Mouse (Mus musculus) brown adipose tissue, adult 24 weeks (tissue): ENCODE results near the gene Kdsr. TPM values are rescaled to one million over a fixed set of nuclear protein-coding genes. Genes with fewer than 3 reads are reported as not detected.

Experiments used
- H3K27ac ChIP-seq: fragments of 200-500 bp; replicated peaks from 2 replicates; pipeline ENCODE4 v1.5.1; 2012; ENCODE audit warnings: low read depth, mild to moderate bottlenecking, low read length
- H3K4me1 ChIP-seq: fragments of 200-500 bp; 2 replicates; pipeline ENCODE4 v1.6.1; 2012; ENCODE audit warnings: low read length, mixed read lengths; ENCODE audit not compliant: control insufficient read depth, insufficient read depth, insufficient read length
- H3K4me3 ChIP-seq: fragments of 200-500 bp; 2 replicates; pipeline ENCODE4 v1.5.1; 2012; ENCODE audit warnings: low read depth, mild to moderate bottlenecking, low read length, moderate library complexity; ENCODE audit not compliant: insufficient read depth
- polyA plus RNA-seq: library from polyadenylated mRNA; stranded (reverse); fragments of >200 nt; gene quantifications from 2 replicates; pipeline ENCODE4 v1.2.4, GENCODE M21; 2012; ENCODE audit not compliant: missing spikeins, insufficient read depth, insufficient read length

The Kdsr gene
- 16.1 and 34.1 TPM in 2 replicates for polyA plus RNA-seq

DNA sequence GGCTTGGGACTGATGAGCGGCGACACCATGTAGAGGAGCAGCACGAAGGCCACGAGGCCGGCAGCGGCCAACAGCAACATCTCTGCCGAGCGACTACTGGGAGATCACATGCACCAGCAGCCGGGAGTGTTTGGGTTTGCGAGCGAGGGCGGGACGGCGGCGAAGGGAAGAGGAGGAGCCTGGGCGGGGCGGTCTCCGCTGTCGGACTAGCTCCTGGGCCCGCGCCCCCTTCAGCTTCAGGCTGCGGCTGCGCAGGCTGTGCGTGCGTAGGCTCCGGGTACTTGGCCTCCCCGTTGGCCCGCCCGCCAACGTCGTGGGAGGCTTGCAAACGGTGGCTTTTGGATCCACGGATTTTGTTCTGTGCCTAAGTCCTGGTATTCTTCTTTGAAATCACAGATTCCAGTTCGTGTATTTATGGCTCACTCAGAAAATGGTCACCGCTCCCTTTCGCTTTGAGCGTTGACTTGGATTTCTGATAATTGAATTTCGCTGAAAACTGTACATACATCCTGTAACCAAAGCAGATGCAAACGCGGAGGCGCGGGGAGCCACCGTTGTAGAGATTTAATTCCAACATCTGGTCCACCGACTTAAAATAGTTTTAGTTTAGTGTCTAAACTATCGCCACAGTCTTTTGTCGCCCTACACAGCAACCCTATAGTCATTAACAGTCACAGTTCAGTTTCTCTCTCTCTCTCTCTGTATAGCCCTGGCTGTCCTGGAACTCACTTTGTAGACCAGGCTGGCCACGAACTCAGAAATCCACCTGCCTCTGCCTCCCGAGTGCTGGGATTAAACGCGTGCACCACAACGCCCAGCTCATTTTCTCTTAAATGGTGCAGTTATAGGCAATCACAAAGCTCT is at the start of gene Kdsr:
Kdsr (minus strand) TSS at position 156 of the 864 bp plus-strand sequence.
- H3K27ac ChIP-seq: peak within 1 kb of the TSS; percentile 71
- H3K4me1 ChIP-seq: 0 out of 2 replicates have a peak, but pooled peaks cover 4% of the 10 kb centered on the region
- H3K4me3 ChIP-seq: peak within 1 kb of the TSS; percentile 78

- peaks cover 2% of the 10 kb centered on the region; the same call in 1 of the 2 replicates for H3K4me1 ChIP-seq
- H3K4me3 ChIP-seq: no peak overlapping the region
- H3K27ac ChIP-seq: no peak overlapping the region
Measured at GRCm38 (mm10) chr1:106799931-106800330, 40.4 kb upstream of the Kdsr start.

DNA sequence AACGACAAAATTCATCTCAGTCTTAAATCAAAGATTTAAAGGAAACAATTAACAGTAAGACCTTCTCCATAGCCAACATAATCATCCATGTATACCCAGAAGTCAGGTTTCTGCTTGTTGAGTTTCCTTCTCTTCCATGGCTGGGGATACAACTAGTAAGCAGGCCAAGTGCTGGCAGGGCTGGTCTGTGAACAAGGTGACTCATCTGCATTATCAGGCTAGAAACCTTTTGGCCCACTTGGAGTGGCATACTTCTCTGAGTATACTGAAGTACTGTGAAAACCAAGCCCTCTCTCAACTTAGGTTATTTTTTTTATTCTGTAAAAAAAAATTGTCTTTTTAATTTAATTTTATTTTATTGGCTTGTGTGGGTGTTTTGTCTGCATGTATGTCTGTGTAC is 39.9 kb upstream of the Kdsr start:
- no peak overlapping the region for H3K4me3 ChIP-seq

GRCm38 (mm10) chr1:106796987-106797779 is 37.7 kb upstream of the Kdsr start:
- no peak overlapping the region for H3K27ac ChIP-seq

More for the DNA sequence above, 39.9 kb upstream of the Kdsr start:
- no peak overlapping the region for H3K27ac ChIP-seq
- H3K4me1 ChIP-seq: peaks cover 2% of the 10 kb centered on the region; the same call in 1 of the 2 replicates

GRCm38 (mm10) chr1:106796542-106796924 is 37.0 kb upstream of the Kdsr start, which contains the start of gene Vps4b:
Vps4b (minus strand) TSS chr1:106796728.
- peaks cover 5% of the 10 kb centered on the region; the same call in 1 of the 2 replicates for H3K4me1 ChIP-seq
- H3K4me3 ChIP-seq: peak within 1 kb of the TSS; percentile 96
- H3K27ac ChIP-seq: peak within 1 kb of the TSS; percentile 77

More at GRCm38 (mm10) chr1:106796987-106797779, 37.7 kb upstream of the Kdsr start:
- Histone ChIP-seq H3K4me3 (peak overlapping the region; percentile 43; the same call in 1 of the 2 replicates), H3K4me1 (peaks cover 5% of the 10 kb centered on the region; the same call in 1 of the 2 replicates)

GRCm38 (mm10) chr1:106795634-106796541 is 36.4 kb upstream of the Kdsr start:
- H3K4me1 ChIP-seq: peaks cover 5% of the 10 kb centered on the region; the same call in 1 of the 2 replicates
- peak overlapping the region; percentile 77 for H3K27ac ChIP-seq
- peak overlapping the region; percentile 96 for H3K4me3 ChIP-seq

- Histone ChIP-seq H3K27ac (no peak overlapping the region), H3K4me1 (no peaks in the 10 kb centered on the region), H3K4me3 (no peak overlapping the region)
Measured at GRCm38 (mm10) chr1:106774896-106775295, 15.4 kb upstream of the Kdsr start.

DNA sequence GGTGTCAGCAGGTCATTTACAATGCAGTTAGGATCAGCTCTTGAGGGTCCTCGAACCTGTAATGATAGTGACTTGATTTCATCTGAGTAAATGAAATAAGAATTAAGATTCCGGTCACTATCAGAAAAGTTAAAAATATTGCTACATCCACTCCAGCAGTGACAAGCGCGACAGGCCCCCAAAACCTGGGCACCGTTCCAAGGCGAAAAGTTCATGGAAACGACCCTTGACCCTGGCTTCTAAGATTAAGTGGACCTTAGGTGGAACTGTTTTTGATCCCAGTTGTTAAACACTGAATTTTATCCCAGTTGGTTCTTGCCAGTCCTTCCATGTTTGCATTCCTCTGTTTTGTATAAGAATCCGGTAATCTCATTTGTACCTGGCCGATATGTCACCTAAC is 14.6 kb upstream of the Kdsr start:
- H3K27ac ChIP-seq: no peak overlapping the region
- H3K4me1 ChIP-seq: no peaks in the 10 kb centered on the region
- no peak overlapping the region for H3K4me3 ChIP-seq

- no peaks in the 10 kb centered on the region for H3K4me1 ChIP-seq
- no peak overlapping the region for H3K27ac ChIP-seq
- no peak overlapping the region for H3K4me3 ChIP-seq
Measured at GRCm38 (mm10) chr1:106768773-106769172, 9.2 kb upstream of the Kdsr start.

DNA sequence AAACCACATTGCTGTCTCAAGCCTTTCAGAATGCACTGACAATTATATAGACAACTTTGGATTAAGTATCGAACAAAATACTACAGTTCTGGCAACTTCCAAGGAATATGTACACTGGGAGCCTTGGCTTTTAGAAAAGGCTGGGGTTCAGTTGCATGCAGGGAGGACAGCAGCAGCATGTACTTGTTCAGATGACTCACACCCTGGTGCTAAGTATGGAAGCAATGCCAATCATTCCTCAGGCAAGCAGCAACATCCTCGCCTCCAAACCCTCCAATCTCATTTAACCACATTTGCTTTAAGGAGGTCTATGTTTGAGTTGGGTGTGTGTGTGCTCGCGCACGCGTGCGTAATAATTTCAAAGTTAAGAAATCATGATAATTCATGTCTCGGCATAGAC is 6.2 kb upstream of the Kdsr start:
- Histone ChIP-seq H3K4me3 (no peak overlapping the region), H3K27ac (no peak overlapping the region), H3K4me1 (no peaks in the 10 kb centered on the region)

GRCm38 (mm10) chr1:106764846-106765245 is 5.3 kb upstream of the Kdsr start:
- Histone ChIP-seq H3K4me1 (no peaks in the 10 kb centered on the region), H3K4me3 (no peak overlapping the region), H3K27ac (no peak overlapping the region)

- no peak overlapping the region for H3K4me3 ChIP-seq
- no peak overlapping the region for H3K27ac ChIP-seq
- H3K4me1 ChIP-seq: no peaks in the 10 kb centered on the region
Measured at GRCm38 (mm10) chr1:106764281-106764680, 4.8 kb upstream of the Kdsr start.

DNA sequence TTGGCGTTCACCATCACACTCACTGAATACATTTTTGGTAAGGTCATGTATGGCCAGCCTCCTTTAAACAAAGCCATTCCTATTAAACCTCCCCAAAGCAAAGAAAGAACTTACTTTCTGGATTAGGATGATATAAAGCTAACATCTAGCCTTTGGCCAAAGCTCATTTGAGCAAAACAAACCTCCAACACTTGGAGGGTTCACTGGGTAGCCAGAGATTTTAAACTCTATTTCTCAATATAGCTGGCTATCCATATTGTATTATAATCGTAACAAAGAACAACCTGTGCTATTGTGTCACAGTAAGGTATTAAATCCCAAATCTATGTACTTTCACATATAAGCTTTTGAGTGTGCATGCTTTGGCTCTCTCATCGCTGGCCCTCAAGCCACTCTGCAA is 1.2 kb upstream of the Kdsr start:
- Histone ChIP-seq H3K4me1 (0 out of 2 replicates have a peak, but pooled peaks cover 4% of the 10 kb centered on the region), H3K4me3 (no peak overlapping the region), H3K27ac (no peak overlapping the region)
